Mouse (Mus musculus) cerebellum, postnatal 25 days (tissue): ENCODE results near the gene Pdss2.
"Not testable (repeated sequence)": the region's sequence is repeated elsewhere in the genome, so short reads cannot be mapped to it uniquely, and the experiment has no call there.

Source experiments
- DNase-seq, 2 experiments: peaks; one replicate each; pipeline ENCODE4 v3.0.0; 2021; ENCODE audit warnings: mixed read lengths in 2 of 2

Gene Pdss2

GRCm38 (mm10) chr10:43378279-43378678, 157.0 kb downstream of the Pdss2 start:
- peak; percentile 56 to 81 for DNase-seq

- DNase-seq = no peak
Observed at GRCm38 (mm10) chr10:43378732-43379644, 157.7 kb downstream of the Pdss2 start.

DNA sequence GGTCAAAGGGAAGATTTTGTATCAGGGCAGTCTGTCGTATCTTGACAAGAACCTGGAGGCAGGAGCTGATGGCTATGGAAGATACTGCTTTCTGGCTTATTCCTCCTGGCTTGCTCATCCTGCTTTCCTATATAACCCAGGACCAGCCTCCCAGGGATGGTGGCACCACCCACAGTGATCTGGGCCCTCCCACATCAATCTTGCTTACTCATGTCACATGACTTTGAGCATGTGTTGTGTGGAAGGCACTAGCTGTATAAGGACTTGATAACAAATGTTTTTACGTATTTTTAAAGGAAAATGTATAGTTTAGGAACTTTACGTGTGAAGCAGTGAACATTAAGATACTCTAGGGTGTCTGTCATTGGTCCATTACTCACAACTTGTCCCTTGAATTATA, 161.4 kb downstream of the Pdss2 start:
- DNase-seq = no peak

DNA sequence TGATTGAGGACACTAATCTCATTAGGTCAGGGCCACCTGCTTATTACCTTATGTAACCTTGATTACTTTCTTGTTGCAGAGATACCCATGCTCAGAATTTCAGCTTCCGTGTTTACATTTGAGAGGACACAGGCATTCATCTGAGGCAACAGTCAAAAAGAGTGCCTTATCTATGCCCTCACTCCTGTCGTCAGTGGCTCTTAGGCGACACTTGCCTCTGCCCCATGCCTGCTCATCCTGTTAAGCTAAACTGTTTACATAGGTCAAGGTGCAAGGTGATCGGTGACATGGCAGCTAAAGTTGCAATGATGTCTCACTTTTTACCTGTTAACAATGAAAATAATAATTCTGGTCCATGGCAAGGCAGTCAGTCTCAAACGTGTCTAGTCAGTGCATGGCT, 163.3 kb downstream of the Pdss2 start:
- no peak for DNase-seq

DNA sequence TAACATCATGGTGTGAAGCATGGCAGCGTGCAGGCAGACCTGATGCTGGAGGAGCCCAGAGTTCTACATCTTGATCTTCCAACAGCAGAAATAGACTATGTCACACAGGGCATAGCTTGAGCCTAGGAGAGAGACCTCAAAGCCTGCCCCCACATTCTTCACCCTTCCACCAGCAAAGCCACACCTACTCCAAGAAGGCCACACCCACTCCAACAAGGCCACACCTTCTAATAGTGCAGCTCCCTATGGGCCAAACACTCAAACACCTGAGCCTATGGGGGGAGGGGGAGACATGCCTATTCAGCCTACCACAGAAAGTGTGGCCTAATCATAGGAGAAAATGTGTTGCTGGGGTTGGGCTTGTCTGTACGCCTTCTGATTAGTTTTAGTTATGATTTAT, 171.6 kb downstream of the Pdss2 start:
- no peak for DNase-seq

DNA sequence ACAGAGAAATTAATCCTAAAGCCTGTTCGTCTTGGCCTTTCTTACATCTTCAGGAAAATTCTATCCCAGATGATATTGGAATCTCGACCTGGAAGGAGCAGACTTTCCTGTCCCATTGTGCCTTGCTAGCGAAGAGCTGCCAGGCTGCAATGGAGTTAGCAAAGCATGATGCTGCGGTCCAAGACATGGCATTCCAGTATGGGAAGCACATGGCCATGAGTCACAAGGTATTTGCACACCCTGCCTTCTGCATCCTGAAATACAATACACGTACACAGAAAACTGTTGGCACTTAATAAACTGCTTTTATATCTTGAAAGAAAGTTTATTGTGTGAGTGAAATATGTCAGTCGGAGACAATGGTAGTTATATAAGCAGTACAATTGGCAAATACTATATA, 172.5 kb downstream of the Pdss2 start:
- no peak for DNase-seq

DNA sequence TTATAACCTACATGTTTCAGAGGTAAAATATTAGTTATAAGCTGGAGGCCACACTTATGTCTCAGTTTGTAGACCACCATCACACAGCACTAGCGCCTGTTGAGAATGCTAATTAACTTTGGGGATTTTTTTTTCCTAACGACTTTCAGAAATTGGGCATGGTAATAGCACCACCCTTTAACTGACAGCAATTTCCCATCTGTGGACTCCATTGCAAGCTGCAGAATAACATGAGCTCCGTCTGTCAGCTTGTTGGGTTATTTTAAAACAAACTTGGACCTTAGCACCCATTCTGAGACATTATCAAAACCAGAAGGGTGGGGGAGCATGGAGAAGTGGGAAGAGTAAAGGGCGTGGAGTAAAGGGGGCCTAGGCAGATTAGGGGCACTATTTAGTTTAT, 174.5 kb downstream of the Pdss2 start:
- no peak for DNase-seq

DNA sequence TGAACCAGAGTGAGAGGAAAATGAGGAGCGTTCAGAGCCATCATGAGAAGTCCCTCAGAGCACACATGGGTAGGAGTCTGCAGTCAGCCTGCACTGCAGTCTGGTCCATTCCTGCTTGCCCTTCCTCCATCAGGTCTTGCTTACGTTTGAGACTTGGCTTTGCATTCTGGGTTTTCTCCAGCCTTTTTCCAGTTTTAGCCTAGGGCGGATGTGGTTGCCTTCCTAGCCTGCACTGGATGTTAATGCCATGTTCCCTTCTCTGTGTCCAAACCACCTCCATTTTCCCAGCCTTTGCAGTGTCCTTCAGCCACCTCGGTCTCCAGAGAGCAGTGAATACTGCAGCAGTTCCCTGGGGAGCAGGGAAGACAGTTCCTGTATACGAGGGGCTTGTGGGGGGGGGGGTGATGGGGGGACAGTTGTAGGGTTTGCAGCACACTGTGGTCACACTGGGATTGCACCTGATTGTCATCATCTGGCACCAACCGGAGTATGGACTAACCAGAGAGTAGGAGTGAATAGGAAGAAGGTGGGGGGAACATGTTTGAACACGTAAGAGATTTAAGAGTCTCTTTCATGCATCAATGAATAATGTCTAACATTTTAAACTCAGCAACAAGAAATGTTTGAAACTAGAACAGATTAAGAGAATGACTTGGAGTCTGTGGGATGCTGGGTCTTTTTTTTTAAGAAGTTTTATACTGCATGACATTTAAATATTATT, 178.5 kb downstream of the Pdss2 start:
- no peak for DNase-seq

GRCm38 (mm10) chr10:43406107-43406506, 184.8 kb downstream of the Pdss2 start:
- DNase-seq = no peak

- DNase-seq = no peak
Observed at GRCm38 (mm10) chr10:43406885-43407284, 185.6 kb downstream of the Pdss2 start.

DNA sequence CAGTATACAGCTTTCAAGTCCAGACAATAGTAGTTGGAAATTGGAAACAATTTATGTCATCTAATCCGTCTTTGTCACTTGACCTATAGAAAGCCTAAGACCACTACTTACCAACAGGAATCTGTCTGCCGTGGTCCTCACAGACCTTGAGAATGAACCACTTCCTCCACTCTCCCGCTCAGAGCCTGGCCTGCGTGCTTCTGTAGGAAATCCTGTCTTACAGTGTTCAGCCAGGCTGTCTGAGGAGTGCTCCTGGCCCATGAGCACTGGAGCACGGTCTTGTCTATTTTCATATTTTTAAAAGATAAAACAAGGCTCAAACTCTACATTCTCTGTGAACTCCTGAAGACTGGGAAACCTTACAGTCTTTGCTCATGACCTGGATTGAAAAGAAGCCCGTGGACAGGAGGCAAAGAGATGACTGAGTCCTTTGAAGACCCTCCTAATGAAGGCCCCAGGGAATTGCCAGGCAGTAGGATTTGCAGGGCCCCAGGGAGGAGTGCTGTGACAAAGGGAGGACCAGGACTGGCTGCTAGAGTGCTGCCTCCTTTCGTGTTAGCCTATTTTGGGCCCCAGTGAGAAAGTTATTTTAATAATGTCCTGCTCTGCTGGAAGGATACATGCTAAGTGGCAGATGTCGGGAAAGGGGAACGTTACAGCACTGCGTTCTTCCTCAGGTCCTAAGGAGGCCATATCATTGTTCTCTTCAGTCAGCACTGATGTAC, 188.4 kb downstream of the Pdss2 start:
- DNase-seq = no peak

DNA sequence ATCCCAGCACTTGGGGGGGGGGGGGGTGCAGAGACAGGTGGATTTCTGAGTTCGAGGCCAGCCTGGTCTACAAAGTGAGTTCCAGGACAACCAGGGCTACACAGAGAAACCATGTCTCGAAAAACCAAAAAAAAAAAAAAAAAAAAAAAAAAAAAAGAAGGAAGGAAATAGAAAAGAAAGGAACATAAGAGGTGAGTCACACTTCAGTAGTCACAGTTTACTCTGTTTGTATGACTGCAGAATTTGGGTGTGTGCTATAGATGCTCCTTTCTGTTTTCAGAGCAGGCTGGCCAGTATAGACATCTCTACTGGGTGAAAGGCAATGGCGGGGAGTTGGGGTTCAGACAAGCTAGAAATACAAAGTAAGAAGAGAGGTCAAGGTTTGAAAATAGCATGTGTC, 189.9 kb downstream of the Pdss2 start:
- not testable (repeated sequence) for DNase-seq

GRCm38 (mm10) chr10:43417346-43417745, 196.1 kb downstream of the Pdss2 start:
- DNase-seq = no peak

DNA sequence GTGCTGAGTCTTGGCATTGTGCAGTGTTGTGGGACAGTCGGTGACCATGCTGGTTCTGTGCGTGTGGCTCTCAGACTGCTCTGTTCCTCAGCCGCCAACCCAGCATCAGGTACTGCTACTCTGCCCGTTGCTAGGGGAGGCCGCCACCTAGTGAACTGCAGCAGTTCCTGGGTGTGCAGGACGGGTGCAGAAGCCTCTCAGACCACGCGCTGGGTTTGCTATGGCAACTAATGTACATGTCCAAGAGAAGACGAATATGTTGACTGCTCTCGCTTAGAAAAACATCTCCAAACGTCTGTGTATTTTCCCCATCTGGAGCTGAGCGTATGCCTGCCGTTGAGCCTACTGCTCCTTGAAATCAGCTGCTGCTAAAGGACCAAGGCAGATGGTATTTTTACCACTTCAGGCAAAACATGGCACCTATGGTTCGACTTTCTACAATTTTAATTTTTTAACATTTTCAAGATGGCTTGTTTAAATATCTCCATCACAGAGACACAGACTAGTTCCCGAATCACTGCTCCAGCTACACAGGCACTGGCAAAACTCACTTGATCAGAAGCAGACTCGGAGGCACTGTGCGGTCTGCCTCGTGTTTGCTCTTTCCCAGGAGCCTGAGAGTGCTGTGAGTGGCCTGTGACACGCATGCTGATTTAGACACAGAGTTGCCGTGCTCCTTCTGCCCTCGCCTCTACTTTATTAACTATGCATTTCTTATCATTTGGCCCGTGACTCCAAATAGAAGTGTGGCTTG, 199.6 kb downstream of the Pdss2 start:
- peak in 1 of 2 experiments; percentile 35 for DNase-seq

DNA sequence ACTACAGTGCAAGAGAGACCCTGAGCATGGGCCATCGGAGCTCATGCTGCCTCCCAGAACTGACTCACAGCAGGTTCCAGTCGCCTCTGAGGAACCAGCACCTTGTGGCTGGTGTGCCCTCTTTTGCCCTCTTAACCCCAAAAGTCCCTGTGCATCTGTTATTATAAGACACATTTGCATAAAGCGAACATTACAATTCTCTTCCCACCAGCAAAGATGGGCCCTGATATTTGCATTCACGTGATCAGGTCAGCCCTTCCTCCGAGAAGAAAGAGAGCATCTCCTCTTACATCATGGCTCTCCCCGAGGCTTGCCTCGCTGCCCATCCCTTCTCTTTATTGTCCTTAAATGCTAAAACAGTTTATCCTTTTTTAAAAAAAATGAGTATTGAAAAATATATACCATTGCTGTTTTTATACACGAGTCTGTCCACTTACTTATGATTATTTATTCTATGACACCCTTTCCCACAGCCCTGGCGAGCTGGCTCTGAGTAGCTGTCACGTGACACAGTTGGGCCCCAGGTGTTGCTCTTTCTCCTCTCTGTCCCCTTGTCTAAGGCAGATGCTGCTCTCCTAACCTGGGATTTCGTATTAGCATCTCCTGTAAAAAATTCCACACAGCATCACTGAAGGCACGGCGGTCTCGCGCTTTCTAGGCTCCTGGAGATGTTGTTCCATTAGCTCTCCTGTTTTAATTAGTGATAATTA, 200.9 kb downstream of the Pdss2 start:
- DNase-seq = no peak

- DNase-seq = no peak
Observed at GRCm38 (mm10) chr10:43424545-43424944, 203.3 kb downstream of the Pdss2 start.

- DNase-seq = no peak
Observed at GRCm38 (mm10) chr10:43430606-43431005, 209.3 kb downstream of the Pdss2 start.

DNA sequence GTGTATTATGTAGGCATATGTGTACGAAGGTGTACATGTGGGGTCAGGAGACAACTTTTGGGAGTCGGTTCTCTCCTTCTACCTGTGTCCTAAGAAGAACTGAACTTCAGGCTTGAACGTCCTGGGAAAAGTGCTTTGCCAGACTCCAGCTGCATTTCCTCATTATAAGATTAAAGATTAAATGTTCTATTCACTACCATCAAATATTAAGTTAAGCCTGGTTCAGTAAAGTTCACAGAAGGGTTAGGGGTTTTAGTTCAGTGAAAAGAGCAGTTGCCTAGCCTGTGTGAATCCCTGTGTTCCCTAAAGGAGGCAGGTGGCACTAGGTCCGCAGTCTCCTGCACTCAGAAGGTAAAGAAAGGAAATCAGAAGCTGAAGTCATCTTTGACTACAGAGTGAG, 213.0 kb downstream of the Pdss2 start:
- DNase-seq = no peak

DNA sequence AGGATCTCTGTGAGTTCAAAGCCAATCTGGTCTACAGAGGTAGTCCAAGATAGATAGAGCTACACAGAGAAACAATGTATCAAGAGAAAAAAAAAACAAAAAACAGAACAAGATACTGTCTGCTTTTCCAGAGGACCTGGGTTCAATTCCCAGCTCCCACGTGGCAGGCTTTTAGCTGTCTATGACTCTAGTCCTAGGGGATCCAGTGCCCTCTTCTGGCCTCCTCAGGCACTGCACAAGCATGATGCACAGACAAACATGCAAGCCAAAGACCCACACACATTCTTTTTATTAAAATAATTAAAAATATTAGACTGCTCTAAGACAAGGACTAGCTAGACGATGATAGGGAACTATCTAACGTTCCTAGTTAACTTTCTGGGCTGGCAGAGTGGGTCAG, 214.5 kb downstream of the Pdss2 start:
- DNase-seq = no peak

DNA sequence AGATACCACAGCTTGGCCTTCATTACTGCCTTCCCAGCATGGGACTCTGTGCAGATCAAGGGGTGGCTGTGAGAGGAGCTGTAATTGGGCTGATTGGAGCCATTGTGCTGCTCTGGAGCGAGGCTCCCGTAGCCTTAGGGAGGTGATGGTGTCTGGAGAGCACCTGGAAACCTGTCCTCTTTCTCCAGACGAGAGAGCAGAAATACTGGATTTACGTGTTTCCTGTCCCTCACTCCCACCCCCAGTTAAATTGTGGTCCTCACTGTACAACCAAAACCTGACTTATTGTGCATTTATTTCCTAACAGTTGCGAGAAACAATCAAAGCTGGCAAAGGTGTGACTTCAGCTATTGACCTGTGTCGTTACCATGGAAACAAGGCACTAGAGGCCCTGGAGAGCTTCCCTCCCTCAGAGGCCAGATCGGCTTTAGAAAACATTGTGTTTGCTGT, 218.2 kb downstream of the Pdss2 start:
- DNase-seq = peak in 1 of 2 experiments; percentile 14

- DNase-seq = no peak
Observed at GRCm38 (mm10) chr10:43440050-43440449, 218.8 kb downstream of the Pdss2 start.
